Mouse (Mus musculus) limb, embryonic 12.5 days (tissue): ENCODE measurements at regions not wholly inside any gene's neighbourhood (a gene's known extent, or its start where the extent isn't known, plus 50 kb on each side); places are given as distances from the start of the nearest gene placed in this dataset.
A peak's percentile ranks its signal among the peaks of the same experiment; 100 is the strongest.

Experiments
- ATAC-seq: fragments of 200-750 bp; cut with Nextera tagmentation; 2 replicates; pipeline ENCODE4 v1.8.0; 2017; ENCODE audit warnings: low read depth, moderate TSS enrichment; ENCODE audit not compliant: insufficient number of reproducible peaks, insufficient read depth, low FRiP score, low TSS enrichment
- H3K27ac ChIP-seq: fragments of 300-500 bp; sonication (generic); 2 replicates; pipeline ENCODE4 v1.5.1; 2016; ENCODE audit warnings: mild to moderate bottlenecking, moderate library complexity
- H3K27me3 ChIP-seq: fragments of 300-500 bp; sonication (generic); 2 replicates; pipeline ENCODE4 v1.6.1; 2016; ENCODE audit warnings: mild to moderate bottlenecking, moderate library complexity
- H3K36me3 ChIP-seq: fragments of 300-500 bp; sonication (generic); 2 replicates; pipeline ENCODE4 v1.6.1; 2016; ENCODE audit warnings: mild to moderate bottlenecking, moderate library complexity
- H3K4me1 ChIP-seq: fragments of 300-500 bp; sonication (generic); replicated peaks from 2 replicates; pipeline ENCODE4 v1.6.1; 2016
- H3K4me2 ChIP-seq: fragments of 300-500 bp; sonication (generic); 2 replicates; pipeline ENCODE4 v1.6.1; 2016; ENCODE audit warnings: mild to moderate bottlenecking, moderate library complexity
- H3K4me3 ChIP-seq: fragments of 300-500 bp; sonication (generic); replicated peaks from 2 replicates; pipeline ENCODE4 v1.5.1; 2016; ENCODE audit warnings: mild to moderate bottlenecking
- H3K9ac ChIP-seq: fragments of 300-500 bp; sonication (generic); replicated peaks from 2 replicates; pipeline ENCODE4 v1.6.1; 2016; ENCODE audit warnings: mild to moderate bottlenecking, moderate library complexity
- H3K9me3 ChIP-seq: fragments of 300-500 bp; sonication (generic); 2 replicates; pipeline ENCODE4 v1.6.1; 2016; ENCODE audit warnings: mild to moderate bottlenecking, moderate library complexity
- WGBS: fragments of 180-500 bp; shearing (Covaris S2); methylation state at CpG from one replicate; pipeline ENCODE4 v1.1.7; 2016; 5-methylcytosine and 5-hydroxymethylcytosine counted together

DNA sequence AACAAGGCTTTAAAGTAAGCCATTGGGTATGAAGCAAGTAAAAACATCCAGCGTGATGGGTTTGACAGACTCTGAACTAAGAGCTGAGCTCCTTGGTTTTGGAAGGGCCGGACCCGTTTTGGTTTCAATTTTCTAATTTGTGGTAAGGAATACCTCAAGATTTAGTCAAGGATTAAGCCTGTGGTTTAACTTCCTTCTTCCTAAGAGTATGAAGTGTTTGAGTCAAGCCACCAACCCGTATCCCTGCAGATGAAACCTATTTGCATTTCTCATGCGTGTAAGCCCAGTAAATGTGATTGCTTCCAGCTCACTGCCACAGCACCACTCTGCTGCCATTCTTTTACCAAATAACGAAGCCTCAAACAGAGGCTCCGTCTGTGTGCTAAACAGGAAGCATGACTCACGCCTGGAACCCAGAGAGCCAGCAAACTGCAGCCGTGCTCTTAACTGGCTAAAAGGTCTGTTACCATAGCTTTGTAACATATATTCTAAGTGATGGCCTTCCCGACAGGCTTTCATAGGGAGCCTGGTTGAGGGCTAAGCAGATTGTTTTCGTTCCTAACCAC lies 149.7 kb downstream of the Etv1 start:
- peak overlapping the region; percentile 37 for H3K4me2 ChIP-seq
- 24% methylated on average over 11 of the region's 11 CpGs for WGBS
- H3K27ac ChIP-seq = peak overlapping the region; percentile 68; the same call in 1 of the 2 replicates
- no peaks in the 10 kb centered on the region for H3K36me3 ChIP-seq
- peak; percentile 67 for ATAC-seq
- H3K9me3 ChIP-seq = no peaks in the 10 kb centered on the region
- H3K27me3 ChIP-seq = no peaks in the 10 kb centered on the region
- no peak overlapping the region for H3K9ac ChIP-seq
- H3K4me1 ChIP-seq = peaks cover 3% of the 10 kb centered on the region; the same call in 1 of the 2 replicates
- 0 out of 2 replicates have a peak overlapping the region, but pooled peaks have one; percentile 2 for H3K4me3 ChIP-seq

GRCm38 (mm10) chr12:38929644-38930043 lies 150.5 kb downstream of the Etv1 start:
- Histone ChIP-seq H3K27me3 (no peaks in the 10 kb centered on the region), H3K9me3 (no peaks in the 10 kb centered on the region), H3K4me2 (no peak overlapping the region), H3K4me3 (no peak overlapping the region), H3K36me3 (no peaks in the 10 kb centered on the region), H3K9ac (no peak overlapping the region), H3K27ac (peak overlapping the region; percentile 68; the same call in 1 of the 2 replicates), H3K4me1 (peaks cover 3% of the 10 kb centered on the region; the same call in 1 of the 2 replicates)
- 69% methylated on average over 1 of the region's 1 CpGs for WGBS
- ATAC-seq = no peak

DNA sequence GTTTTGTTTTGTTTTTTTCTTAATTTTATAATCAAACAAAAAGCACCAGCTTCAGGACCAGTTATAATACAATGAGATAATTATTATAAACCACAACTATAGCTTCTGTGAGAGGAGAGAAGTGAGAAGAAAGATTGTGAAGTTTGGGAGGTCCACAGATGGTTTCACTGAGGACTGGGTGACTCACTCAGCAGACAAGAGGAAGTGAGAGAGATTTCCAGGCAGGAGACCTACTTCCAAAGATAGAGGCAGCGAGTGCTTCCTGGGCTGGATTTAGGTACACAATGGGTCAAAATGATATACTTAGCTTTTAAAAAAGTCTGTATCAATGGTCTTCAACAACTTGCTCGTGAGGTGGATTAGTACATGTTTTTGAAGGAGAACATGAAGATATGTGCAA lies 152.6 kb downstream of the Etv1 start:
- Histone ChIP-seq H3K27ac (no peak overlapping the region), H3K9ac (no peak overlapping the region), H3K4me3 (no peak overlapping the region), H3K4me2 (no peak overlapping the region), H3K36me3 (no peaks in the 10 kb centered on the region), H3K4me1 (peaks cover 3% of the 10 kb centered on the region; the same call in 1 of the 2 replicates), H3K9me3 (no peaks in the 10 kb centered on the region), H3K27me3 (no peaks in the 10 kb centered on the region)
- no peak for ATAC-seq
- WGBS = 88% methylated on average over 2 of the region's 2 CpGs

- Histone ChIP-seq H3K4me1 (no peaks in the 10 kb centered on the region), H3K27ac (no peak overlapping the region), H3K9me3 (no peaks in the 10 kb centered on the region), H3K27me3 (no peaks in the 10 kb centered on the region), H3K36me3 (no peaks in the 10 kb centered on the region), H3K9ac (no peak overlapping the region), H3K4me3 (no peak overlapping the region), H3K4me2 (no peak overlapping the region)
- WGBS = 64% methylated on average over 1 of the region's 1 CpGs
- no peak for ATAC-seq
Measured at GRCm38 (mm10) chr12:38959605-38960004, 180.4 kb downstream of the Etv1 start.

DNA sequence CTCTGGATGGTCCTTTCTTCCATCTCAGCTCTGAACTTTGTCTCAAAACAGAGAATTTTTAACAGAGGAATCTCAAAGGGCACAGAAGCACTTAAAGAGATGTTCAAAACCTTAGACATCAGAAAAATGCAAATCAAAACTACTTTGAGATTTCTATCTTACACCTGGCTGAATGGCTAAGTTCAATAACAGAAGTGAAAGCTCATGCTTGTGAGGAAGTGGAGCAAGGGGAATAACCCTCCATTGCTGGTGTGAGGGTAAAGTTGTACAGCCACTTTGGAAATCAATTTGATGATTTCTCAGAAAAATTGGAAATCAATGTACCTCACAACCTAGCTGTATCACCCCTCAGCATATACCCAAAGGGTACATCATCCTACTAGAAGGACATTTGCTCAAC lies 183.1 kb downstream of the Etv1 start:
- Histone ChIP-seq H3K27me3 (no peaks in the 10 kb centered on the region), H3K36me3 (no peaks in the 10 kb centered on the region), H3K4me3 (no peak overlapping the region), H3K4me1 (no peaks in the 10 kb centered on the region), H3K9ac (no peak overlapping the region), H3K9me3 (no peaks in the 10 kb centered on the region), H3K4me2 (no peak overlapping the region), H3K27ac (no peak overlapping the region)
- ATAC-seq = no peak

- Histone ChIP-seq H3K4me2 (no peak overlapping the region), H3K27ac (no peak overlapping the region), H3K27me3 (no peaks in the 10 kb centered on the region), H3K4me3 (no peak overlapping the region), H3K9ac (no peak overlapping the region), H3K36me3 (no peaks in the 10 kb centered on the region), H3K4me1 (no peaks in the 10 kb centered on the region), H3K9me3 (no peaks in the 10 kb centered on the region)
- WGBS = 69% methylated on average over 2 of the region's 2 CpGs
- ATAC-seq = no peak
Measured at GRCm38 (mm10) chr12:38970347-38970746, 191.2 kb downstream of the Etv1 start.

- no peak for ATAC-seq
- H3K9me3 ChIP-seq = no peaks in the 10 kb centered on the region
Measured at GRCm38 (mm10) chr12:38972205-38972604, 193.0 kb downstream of the Etv1 start.

DNA sequence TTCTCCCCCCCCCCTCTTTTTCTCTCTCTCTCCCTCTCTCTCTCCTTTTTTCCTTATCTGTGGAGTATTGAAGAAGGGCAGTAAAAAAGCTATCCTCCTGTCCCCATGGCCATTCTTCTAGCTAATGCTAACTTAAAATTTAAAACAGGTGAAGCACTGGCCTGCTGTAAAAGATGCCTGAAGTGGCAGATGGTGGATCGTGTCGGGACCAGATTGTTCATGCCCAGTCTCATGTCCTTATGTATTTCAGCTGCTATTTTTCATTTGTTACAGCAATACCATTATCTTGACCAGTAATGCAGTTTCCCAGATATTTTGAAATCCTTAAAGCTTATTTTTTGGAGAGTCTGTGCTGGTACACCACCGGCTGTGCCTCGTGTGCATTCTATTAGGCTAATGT lies 196.3 kb downstream of the Etv1 start:
- no peak overlapping the region for H3K4me2 ChIP-seq
- H3K4me1 ChIP-seq = no peaks in the 10 kb centered on the region
- WGBS = 81% methylated on average over 4 of the region's 4 CpGs
- H3K27me3 ChIP-seq = no peaks in the 10 kb centered on the region
- no peak overlapping the region for H3K4me3 ChIP-seq
- no peak overlapping the region for H3K27ac ChIP-seq
- ATAC-seq = no peak
- no peak overlapping the region for H3K9ac ChIP-seq
- no peaks in the 10 kb centered on the region for H3K9me3 ChIP-seq
- H3K36me3 ChIP-seq = no peaks in the 10 kb centered on the region

More at GRCm38 (mm10) chr12:38972205-38972604, 193.0 kb downstream of the Etv1 start:
- Histone ChIP-seq H3K36me3 (no peaks in the 10 kb centered on the region), H3K27ac (no peak overlapping the region), H3K4me2 (no peak overlapping the region), H3K27me3 (no peaks in the 10 kb centered on the region), H3K4me3 (no peak overlapping the region), H3K4me1 (no peaks in the 10 kb centered on the region), H3K9ac (no peak overlapping the region)
- 85% methylated on average over 3 of the region's 3 CpGs for WGBS

DNA sequence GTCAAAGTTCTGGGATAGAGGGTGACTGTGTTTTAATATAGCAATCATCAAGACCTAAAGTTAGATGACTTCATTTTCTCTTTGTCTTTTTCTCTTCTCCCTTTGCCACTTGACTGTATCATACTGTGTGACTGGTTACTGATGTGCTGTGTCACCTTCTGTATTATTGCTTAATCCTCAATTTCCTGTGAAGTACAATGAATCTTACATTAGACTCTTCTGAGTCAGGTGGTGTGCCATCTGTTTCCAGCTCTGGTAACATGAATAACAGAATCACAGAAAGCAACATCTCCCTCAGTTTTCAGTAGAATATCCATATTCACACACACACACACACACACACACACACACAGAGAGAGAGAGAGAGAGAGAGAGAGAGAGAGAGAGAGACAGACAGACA lies 203.2 kb downstream of the Etv1 start:
- no peak overlapping the region for H3K4me3 ChIP-seq
- no peak overlapping the region for H3K27ac ChIP-seq
- no peaks in the 10 kb centered on the region for H3K4me1 ChIP-seq
- ATAC-seq = no peak
- H3K27me3 ChIP-seq = no peaks in the 10 kb centered on the region
- no peak overlapping the region for H3K4me2 ChIP-seq
- no peaks in the 10 kb centered on the region for H3K36me3 ChIP-seq
- H3K9me3 ChIP-seq = no peaks in the 10 kb centered on the region
- H3K9ac ChIP-seq = no peak overlapping the region

GRCm38 (mm10) chr12:38985909-38986308 lies 206.7 kb downstream of the Etv1 start:
- Histone ChIP-seq H3K4me1 (no peaks in the 10 kb centered on the region), H3K4me2 (no peak overlapping the region), H3K4me3 (no peak overlapping the region), H3K9ac (no peak overlapping the region), H3K36me3 (no peaks in the 10 kb centered on the region), H3K9me3 (no peaks in the 10 kb centered on the region), H3K27me3 (no peaks in the 10 kb centered on the region), H3K27ac (no peak overlapping the region)
- WGBS = 93% methylated on average over 2 of the region's 2 CpGs
- ATAC-seq = no peak

- Histone ChIP-seq H3K4me2 (no peak overlapping the region), H3K27me3 (no peaks in the 10 kb centered on the region), H3K9ac (no peak overlapping the region), H3K27ac (no peak overlapping the region), H3K9me3 (no peaks in the 10 kb centered on the region), H3K36me3 (no peaks in the 10 kb centered on the region), H3K4me1 (no peaks in the 10 kb centered on the region), H3K4me3 (no peak overlapping the region)
- ATAC-seq = no peak
- 78% methylated on average over 3 of the region's 3 CpGs for WGBS
Measured at GRCm38 (mm10) chr12:38986346-38986745, 207.2 kb downstream of the Etv1 start.

- Histone ChIP-seq H3K9me3 (no peaks in the 10 kb centered on the region), H3K9ac (no peak overlapping the region), H3K27me3 (no peaks in the 10 kb centered on the region), H3K27ac (no peak overlapping the region), H3K4me1 (no peaks in the 10 kb centered on the region), H3K36me3 (no peaks in the 10 kb centered on the region), H3K4me2 (no peak overlapping the region), H3K4me3 (no peak overlapping the region)
- no peak for ATAC-seq
Measured at GRCm38 (mm10) chr12:38987277-38987676, 208.1 kb downstream of the Etv1 start.
